Mouse (Mus musculus) lung, adult 2 months (tissue): ENCODE data around the gene 1700034J05Rik. TPM values are rescaled to one million over a fixed set of nuclear protein-coding genes. Genes with fewer than 3 reads are reported as not detected.
A peak's percentile ranks its signal among the peaks of the same experiment; 100 is the strongest.

Source experiments
- DNase-seq: peaks from one replicate; pipeline ENCODE4 v3.0.0; 2022
- H3K4me1 ChIP-seq: fragments of 200-500 bp; 2 replicates; pipeline ENCODE4 v1.6.1; 2011; ENCODE audit warnings: low read length; ENCODE audit not compliant: control insufficient read depth, insufficient read depth
- H3K4me3 ChIP-seq: fragments of 200-500 bp; replicated peaks from 2 replicates; pipeline ENCODE3; 2011; ENCODE audit warnings: low read depth, mild to moderate bottlenecking, control low read depth, low read length; ENCODE audit errors: extremely low read depth
- CTCF ChIP-seq: fragments of 200-500 bp; IDR thresholded peaks from 2 replicates; pipeline ENCODE4 v1.5.1; 2011; ENCODE audit warnings: mild to moderate bottlenecking, low read length, control low read depth; ENCODE audit not compliant: insufficient read depth
- POLR2A ChIP-seq: fragments of 200-500 bp; IDR thresholded peaks from 2 replicates; pipeline ENCODE4 v1.6.1; 2011; ENCODE audit warnings: low read depth, mild to moderate bottlenecking, control low read depth, low read length, borderline replicate concordance; ENCODE audit errors: extremely low read depth
- WGBS: fragments of 180-500 bp; shearing (Covaris S2); methylation state at CpG from one replicate; pipeline ENCODE4 v1.1.7; 2018; 5-methylcytosine and 5-hydroxymethylcytosine counted together
- polyA plus RNA-seq: library from polyadenylated mRNA; depleted of rRNA; stranded (reverse); fragments of >200 nt; gene quantifications from 2 replicates; pipeline ENCODE4 v1.2.3, GENCODE M21; 2012; rRNA removed

Gene 1700034J05Rik
- not detected in 2 replicates for polyA plus RNA-seq

DNA sequence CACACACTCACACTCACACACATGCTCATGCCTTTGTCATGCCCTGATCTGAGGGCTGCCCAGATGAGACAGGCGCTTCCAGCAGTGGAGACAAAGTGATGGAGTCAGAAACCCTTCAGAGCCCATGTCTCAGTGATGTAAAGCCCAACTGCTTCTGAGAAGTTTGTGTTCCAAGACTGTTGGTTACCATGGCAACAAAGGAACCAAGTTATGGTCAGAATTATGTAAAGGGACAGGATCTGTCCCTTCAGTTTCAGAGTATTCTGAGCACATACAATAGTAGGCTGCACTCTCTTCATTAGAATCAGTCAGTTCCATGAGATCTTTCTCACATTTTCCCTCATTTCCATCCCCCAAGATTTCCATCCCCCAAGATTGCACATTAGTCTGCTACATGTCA is at the start of gene 1700034J05Rik:
Gene 1700034J05Rik (minus strand): TSS at position 165 of the 400 bp plus-strand sequence.
- 97% methylated on average over 1 of the region's 1 CpGs for WGBS
- no peak within 1 kb of the TSS for H3K4me3 ChIP-seq
- TF ChIP-seq POLR2A = no peak
- TF ChIP-seq CTCF = no peak
- DNase-seq = no peak
- peaks cover 3% of the 10 kb centered on the region; the same call in 1 of the 2 replicates for H3K4me1 ChIP-seq

DNA sequence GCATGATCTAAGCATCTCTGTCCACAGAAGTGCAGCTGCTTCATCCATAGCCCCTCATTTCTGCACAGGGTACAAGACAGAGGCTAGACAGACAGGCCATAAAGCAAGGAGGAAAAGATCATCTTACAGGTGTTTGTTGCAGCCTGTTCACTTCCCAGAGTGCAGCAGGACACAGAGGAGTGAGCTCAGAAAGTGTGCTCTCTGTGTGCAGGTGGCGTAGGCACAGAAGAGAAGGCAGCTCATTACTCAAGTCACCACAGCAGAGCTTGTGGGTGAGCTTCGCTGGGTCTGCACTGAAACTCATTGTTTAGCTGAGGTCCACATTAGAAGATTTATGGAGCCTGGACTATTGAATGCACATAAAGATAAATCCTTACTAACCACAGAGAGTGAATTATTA is 45.5 kb upstream of the 1700034J05Rik start:
- Histone ChIP-seq H3K4me1 (no peaks in the 10 kb centered on the region), H3K4me3 (no peak overlapping the region)
- DNase-seq = no peak
- TF ChIP-seq POLR2A (no peak), CTCF (no peak)
- WGBS = 85% methylated on average over 2 of the region's 2 CpGs

DNA sequence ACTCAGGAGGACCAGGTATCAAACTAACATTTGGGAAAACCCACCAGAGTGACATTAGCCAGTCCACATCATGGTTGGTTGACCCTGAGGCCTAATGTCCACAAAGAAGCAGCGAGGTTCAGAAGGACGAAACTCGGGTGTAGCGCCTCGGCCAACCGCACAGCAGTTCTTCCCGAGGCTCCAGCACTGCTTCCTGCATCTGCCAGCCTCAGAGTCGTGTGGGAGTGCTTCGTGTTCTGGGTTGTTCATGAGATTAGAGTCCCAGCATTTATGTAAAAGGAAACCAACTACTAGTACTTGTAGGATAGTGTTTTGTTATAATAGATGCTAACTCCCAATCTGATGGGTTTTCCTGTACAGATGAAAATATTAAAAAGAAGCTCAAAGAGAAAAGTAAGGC is 45.1 kb upstream of the 1700034J05Rik start:
- Histone ChIP-seq H3K4me1 (no peaks in the 10 kb centered on the region), H3K4me3 (no peak overlapping the region)
- TF ChIP-seq CTCF = no peak
- TF ChIP-seq POLR2A = no peak
- no peak for DNase-seq
- WGBS = 84% methylated on average over 9 of the region's 9 CpGs

DNA sequence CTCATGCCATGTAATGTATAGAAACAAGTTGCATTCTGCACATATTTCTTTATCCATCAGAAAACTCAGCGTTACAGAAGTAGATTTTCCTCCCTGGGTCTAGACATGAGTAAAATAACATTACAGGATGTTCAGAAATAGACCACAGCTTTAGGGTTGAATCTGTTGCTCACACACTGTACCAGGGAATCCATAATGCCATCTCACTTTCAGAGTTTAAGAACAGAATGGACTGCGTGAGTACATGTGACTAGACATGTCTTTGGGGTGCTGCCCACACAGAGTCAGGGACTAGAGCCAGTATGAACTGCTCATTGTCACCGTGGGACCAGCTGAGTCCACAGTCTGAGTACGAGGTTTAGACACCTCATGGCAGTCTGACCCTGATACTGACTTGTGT is 44.5 kb upstream of the 1700034J05Rik start:
- 88% methylated on average over 4 of the region's 4 CpGs for WGBS

DNA sequence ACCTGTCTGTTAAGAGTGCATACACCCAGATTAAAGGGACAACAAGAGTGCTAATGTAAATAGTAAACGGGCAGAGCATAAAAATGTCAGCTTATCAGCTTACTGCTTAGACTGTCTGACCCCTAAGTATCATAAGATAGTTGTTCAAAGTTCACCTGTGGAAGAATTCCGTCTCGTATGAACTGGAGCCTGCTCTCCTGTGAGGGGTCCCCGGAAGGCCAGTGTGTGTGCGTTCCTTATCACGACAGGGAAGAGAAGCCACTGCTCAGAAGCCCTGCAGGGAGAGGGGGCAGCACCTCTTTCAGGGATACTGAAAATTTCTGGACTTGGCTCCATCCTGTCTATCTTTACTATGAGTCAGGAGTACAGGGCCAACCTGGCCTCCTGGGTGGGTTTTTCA is 42.8 kb upstream of the 1700034J05Rik start:
- no peak overlapping the region for H3K4me3 ChIP-seq
- 70% methylated on average over 6 of the region's 6 CpGs for WGBS
- DNase-seq = no peak
- TF ChIP-seq POLR2A (no peak), CTCF (no peak)
- H3K4me1 ChIP-seq = no peaks in the 10 kb centered on the region

More for the DNA sequence above, 44.5 kb upstream of the 1700034J05Rik start:
- Histone ChIP-seq H3K4me3 (no peak overlapping the region), H3K4me1 (no peaks in the 10 kb centered on the region)
- no peak for TF ChIP-seq CTCF
- no peak for TF ChIP-seq POLR2A
- DNase-seq = no peak

DNA sequence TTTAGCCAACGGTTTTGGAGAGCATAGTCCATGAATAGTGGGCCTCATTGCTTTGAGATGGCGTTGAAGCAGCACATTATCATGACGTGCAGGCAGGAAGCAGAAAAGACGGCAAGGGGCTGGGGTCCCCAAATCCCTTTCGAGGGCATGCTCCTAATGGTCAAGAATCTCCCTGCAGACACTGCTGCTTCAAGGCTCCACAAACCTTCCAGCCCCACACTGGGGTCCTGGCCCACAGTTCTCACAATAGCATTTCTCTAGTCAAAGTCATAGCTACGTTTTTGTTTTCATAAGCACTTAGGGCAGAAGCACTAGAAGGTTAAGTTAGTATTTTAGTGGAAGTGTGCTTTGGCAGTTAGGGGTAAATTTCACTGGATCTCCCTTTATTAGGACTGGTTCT is 41.7 kb upstream of the 1700034J05Rik start:
- WGBS = 90% methylated on average over 6 of the region's 6 CpGs
- no peak for DNase-seq
- no peak overlapping the region for H3K4me3 ChIP-seq
- no peak for TF ChIP-seq POLR2A
- no peak for TF ChIP-seq CTCF
- no peaks in the 10 kb centered on the region for H3K4me1 ChIP-seq

DNA sequence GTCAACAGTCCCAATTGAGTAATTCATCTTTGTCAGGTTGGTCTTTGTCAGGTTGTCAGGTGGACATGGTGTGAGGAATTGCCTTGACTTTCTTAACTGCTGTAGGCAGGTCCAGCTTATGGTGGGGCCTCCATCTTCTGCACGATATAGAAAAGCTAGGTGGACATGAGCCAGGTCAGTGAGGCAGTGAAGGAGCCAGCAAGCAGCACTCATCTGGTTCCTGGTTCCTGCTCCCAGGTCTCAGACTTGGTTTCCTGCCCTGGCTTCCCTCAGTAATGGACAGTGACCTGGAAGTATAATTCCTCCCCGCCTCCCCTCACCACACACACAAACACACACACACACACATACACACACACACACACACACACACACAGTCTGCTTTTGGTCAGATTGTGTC is 41.2 kb upstream of the 1700034J05Rik start:
- no peak for TF ChIP-seq CTCF
- TF ChIP-seq POLR2A = no peak
- WGBS = 76% methylated on average over 2 of the region's 2 CpGs
- H3K4me3 ChIP-seq = no peak overlapping the region
- no peaks in the 10 kb centered on the region for H3K4me1 ChIP-seq
- DNase-seq = no peak

DNA sequence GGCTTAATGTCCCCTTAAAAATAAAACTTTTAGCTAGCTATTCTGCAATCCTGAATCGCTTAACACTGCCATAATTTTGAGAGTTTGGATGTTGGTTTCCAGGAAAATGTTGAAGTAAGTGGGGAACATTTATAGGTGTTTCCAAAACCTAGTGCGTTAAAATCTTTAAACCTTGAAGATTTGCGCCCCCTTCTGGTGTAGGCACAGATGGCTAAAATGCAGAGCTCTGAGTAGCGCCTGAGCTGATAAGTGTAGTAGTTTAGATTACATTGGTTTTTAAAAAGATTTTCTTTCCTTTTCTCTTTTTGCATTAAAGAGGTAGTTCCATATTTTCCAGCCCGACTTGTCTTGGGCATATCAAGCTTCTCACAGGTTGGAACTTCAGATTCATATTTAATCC is 40.0 kb upstream of the 1700034J05Rik start:
- DNase-seq = peak; percentile 47
- 25% methylated on average over 5 of the region's 5 CpGs for WGBS
- Histone ChIP-seq H3K4me3 (no peak overlapping the region), H3K4me1 (no peaks in the 10 kb centered on the region)
- peak; percentile 25; the same call in 1 of the 2 replicates for TF ChIP-seq CTCF
- no peak for TF ChIP-seq POLR2A

DNA sequence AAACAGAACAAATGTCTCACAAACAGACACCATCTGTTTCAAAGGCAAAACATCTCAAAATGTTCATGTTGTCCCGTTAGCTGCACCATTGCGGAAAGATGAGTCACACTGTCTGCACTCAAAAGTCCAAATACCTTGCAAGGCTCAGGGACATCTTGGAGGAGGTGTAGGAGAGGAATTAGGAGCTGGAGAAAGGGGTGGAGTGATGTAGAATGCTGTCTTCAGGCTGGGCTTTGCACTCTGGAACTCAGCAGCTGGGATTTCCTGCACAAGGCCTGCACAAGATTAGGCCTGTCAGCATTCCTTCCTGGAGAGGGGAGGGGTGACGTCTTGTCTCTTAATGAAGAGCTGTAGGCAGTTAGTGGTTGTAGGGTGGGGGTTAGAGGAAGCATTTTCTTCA is 30.3 kb upstream of the 1700034J05Rik start:
- WGBS = 70% methylated on average over 3 of the region's 3 CpGs
- TF ChIP-seq POLR2A (no peak), CTCF (no peak)
- Histone ChIP-seq H3K4me3 (no peak overlapping the region), H3K4me1 (peaks cover 7% of the 10 kb centered on the region)
- no peak for DNase-seq

DNA sequence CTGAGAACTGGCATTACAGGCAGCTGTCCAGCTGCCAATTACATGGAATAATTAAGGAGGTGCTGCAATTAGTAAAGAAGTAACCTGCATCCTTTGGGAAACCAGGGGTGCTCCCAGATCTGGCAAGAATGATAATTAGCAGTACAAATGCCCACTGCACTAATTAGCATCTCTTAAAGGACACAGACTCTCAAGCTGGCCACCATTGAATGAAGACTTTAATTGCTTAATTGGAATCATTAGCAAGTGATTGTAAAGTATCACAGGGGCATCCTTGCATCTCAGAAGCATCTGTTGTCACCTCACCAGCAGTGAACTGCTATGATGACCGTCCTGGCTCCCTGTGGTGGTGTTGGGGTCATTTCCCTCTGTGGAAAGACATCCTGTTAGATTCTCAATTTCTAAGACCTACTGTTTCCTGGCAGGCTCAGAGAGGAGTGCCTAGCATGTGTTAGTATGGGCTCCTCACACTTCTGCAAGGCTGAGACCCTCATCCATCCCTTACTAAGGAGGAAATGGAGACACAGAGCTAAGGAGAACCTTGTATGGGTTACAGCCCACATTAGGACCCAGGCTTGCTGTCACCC is 27.1 kb upstream of the 1700034J05Rik start:
- H3K4me1 ChIP-seq = peaks cover 17% of the 10 kb centered on the region
- WGBS = 80% methylated on average over 1 of the region's 1 CpGs
- TF ChIP-seq CTCF (no peak), POLR2A (no peak)

DNA sequence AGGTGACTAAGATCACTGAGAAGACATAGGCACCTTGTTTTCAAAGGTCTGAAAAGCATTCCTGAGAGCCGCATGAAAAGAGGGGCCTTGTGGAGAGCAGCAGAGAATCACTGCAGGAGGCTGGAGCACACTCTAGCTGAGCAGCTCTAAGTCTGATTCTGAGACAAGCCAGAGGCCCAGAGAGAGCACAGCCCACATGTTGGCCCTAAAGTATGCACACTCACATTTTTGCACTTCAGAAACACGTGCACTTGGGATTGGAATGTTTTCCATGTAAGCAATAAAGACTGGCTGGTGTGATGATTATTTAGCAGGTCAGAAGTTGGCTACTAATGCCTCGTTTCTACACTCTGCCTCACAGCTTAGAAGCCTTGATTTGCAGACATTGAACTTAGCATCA is 25.7 kb upstream of the 1700034J05Rik start:
- H3K4me1 ChIP-seq = peaks cover 17% of the 10 kb centered on the region
- WGBS = 56% methylated on average over 3 of the region's 3 CpGs
- TF ChIP-seq CTCF = no peak
- no peak for TF ChIP-seq POLR2A
- H3K4me3 ChIP-seq = no peak overlapping the region
- no peak for DNase-seq

More for the DNA sequence above, 27.1 kb upstream of the 1700034J05Rik start:
- H3K4me3 ChIP-seq = no peak overlapping the region
- no peak for DNase-seq
